Mouse (Mus musculus) B cell, adult 67 days (primary cell): ENCODE data around the gene Zfp324. TPM values are rescaled to one million over a fixed set of nuclear protein-coding genes. Genes with fewer than 3 reads are reported as not detected.

Experiments used
- total RNA-seq, 2 experiments: library from RNA; stranded (reverse); gene quantifications; 4 replicates each; pipeline ENCODE4 v1.2.4; 2023

The Zfp324 gene
- 1 to 10 TPM; 3.9 to 6.7 TPM for total RNA-seq

DNA sequence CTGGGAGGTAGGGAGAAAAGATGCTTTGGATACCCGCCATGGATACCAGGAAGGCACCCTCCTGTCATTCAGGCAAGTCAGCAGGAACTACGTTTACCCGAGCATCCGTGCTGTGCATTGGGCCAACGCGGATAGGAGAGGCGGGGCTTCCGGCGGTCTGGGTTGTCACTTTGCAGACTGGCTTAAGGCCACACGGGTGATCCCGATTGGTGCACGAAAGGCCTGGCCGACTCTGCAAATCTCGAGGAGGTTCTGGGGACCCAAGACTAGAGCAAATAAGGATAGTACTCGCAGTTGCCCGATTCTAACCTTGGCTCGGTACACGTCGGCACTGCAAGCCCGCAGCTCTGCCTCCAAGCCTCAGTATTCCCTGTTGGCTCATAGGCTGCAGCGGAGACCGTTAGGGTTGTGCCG, at the start of gene Zfp324:
TSS of gene Zfp324 (plus strand) at position 161 of the 414 bp plus-strand sequence.

DNA sequence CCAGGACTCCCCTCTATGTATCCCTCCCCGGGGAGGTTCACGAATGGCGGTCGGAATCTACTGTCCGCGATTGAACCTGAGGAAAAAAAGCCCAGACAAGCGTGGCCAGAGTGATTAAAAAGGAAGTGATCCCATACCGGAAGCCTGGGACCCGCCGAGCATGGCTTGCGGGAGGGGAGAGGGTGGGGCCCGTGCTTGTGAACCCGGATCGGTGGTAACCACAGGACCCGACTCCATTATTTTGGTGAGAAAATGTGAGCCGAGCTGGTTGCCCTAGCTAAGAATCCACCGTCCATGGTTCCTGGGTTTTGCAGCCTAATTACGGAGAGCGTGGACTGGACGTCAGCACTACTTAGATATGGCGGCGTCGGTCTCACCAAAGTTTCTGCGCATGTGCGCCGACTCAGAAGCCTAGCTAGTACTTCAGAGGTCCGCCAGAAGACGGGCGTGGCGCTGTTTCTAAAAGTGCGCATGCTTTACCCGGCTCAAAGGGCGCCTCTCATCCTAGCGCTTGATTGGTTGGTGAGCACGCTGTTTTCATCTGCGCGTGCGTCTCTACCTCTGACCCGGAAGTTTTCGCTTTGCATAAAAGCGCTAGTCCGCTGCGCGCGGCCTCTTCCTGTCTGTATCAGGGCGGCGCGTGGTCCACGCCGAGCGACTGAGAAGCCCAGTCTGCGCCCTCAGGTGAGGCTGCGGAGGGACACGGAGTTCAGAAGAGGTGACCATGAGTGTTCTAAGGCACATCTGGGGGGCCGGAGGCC, 43.8 kb upstream of the Zfp324 start, which contains the start of gene Rps5:
TSS of gene Rps5 (plus strand) at position 586 of the 761 bp plus-strand sequence.

DNA sequence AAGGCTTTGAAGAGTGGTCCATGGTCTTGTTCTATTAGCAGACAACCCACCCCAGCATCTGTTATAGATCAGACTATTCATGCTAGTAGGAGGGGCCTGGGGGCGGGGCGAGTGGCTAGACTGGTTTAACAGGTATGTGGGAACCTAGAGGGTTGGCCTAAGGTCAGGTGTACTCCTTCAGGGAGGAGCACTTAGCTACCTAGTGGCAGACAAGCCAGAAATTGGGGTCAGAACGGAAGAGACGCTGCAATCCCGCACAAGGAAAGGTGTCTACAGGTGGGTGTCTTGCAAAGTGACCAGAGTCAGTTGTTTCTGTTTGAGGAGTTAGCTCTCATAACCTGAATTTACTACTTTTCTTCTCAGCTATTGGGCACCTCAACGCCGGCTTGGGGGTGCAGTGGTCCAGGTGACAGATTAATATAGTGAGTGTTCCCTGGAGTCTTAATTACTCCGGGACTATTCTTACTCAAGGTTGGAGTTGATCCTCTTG, 38.4 kb upstream of the Zfp324 start, which contains the start of gene Rnf225:
TSS of gene Rnf225 (plus strand) at position 226 of the 490 bp plus-strand sequence.

DNA sequence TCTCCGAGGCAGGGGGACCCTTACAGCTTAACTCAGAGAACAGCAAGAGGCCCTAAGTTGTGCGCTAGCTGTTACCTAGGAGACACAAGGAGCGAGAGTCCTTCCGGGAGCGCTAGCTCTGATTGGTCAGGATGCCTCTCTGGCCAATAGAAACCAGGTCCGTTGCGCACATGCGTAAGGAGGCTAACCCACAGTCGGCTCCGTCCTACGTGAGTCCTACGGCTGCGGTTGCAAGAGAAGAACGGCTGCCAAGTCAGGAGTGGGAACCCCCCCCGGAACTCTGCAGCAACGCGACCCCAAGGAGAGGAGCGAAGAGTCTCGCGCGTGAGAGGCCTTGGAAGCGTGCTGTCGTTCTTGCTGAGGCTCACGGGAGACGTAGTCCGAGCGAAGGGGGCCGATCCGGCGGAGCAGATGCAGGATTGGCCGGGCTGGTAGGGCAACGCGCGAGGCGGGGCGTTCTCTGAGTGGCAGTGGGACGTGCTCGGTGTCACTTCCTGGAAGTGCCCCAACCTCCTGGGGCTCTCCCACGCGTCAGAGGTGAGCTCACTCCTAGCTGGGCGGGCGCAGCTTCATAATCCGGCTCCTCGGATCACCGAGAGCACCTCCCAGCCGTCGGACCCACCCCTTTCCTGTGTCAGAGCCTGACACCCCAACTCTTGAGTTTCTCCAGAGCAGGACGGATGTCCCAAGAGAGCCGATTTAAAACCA, 12.2 kb downstream of the Zfp324 start, which contains the start of gene Zfp446:
TSS of gene Zfp446 (plus strand) at position 167 of the 708 bp plus-strand sequence.

DNA sequence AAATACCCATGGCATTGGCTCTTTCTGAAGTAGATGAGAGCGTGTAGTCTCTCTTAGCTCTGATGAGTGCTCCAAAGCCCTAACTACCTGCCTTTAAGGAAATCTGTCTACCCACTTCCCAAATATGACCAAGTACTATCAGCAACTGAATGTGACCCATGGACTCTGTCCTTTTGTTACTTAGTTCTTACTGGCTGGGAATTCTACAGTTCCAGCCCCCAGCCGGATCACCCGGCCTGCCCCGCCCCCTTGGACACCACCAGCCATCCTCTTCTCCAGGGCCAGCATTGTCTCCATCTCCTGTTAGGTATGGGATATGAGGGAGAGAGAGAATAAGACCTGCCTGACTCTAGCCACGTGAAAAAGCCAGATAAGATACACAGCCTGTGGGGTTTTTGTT, 32.4 kb downstream of the Zfp324 start, which contains the start of gene Slc27a5:
TSS of gene Slc27a5 (minus strand) at position 140 of the 400 bp plus-strand sequence.

DNA sequence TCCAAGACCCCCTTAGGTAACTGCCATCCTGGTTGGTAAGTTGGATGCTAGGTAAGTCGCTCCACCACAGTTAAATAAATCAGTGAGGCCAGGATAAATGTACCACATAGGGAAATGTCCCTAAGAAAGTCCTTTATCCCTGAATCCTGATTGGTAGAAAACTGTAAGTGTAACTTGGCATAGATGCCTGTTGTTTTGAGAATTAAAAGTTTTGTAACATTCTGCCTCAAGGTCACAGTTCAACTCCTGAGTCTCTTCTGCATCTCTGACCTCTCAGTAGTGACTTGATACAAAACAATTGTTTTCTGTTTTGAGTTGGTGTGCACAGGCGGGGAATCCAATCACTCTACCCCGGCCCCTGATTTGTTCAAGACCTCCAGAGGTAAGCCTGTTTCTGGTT, 33.2 kb downstream of the Zfp324 start, which contains the start of gene Trim28:
TSS of gene Trim28 (plus strand) at position 264 of the 400 bp plus-strand sequence.

DNA sequence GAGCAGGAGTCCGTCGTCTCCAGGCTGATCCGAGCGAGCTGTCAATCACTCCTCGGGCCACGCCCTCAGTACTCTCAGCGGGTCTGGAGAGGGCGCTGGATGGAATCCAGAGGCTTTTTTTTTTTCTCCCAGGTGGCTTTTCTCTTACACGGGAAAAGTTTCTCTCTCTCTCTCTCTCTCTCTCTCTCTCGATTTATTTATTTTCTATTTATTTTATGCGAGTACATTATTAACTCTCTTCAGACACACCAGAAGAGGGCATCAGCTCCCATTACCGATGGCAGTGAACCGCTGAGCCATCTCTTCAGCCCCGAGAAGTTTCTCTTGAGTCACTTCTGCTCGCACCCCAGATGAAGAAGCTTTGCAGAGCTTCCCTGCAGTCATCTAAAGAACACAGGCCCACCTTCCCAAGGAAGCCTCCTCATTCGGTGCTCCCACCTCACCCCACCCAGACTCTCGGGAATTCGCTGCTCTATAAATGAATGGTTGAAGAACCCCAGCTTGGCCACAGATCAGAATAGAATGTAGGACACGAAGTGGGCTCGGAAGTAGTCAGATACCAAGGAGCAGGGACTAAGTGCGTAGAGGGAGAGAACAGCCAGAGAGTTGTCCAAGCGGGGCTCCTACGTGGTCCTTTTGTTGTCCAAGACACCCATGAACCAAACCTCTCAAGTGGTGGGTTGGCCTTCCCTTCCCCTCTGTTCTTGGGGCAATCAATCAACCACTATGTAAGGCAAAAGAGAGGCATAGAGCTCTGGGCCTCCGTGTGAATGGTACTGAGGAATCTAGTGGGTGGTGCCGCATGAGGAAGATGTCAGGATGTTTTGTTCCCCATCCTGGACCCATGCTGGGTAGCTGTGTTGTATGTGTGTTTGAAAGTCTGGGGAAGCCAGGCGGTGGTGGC, 44.6 kb downstream of the Zfp324 start, which contains the start of gene Zbtb45:
TSS of gene Zbtb45 (minus strand) at position 30 of the 904 bp plus-strand sequence.

Other genes starting within 250 kb of the Zfp324 start
- gene Vmn2r56, start 230.8 kb upstream of the Zfp324 start, total RNA-seq, result not detected
- 10 to 100 TPM; 13.3 to 19.3 TPM for gene Zscan18, start 162.2 kb upstream of the Zfp324 start, total RNA-seq
- 10 to 100 TPM; 12.1 to 15.8 TPM for gene Zfp329, start 147.0 kb upstream of the Zfp324 start, total RNA-seq
- 100 to 1,000 TPM; 110 to 119 TPM for gene Zfp110, start 131.1 kb upstream of the Zfp324 start, total RNA-seq
- gene Zfp128, start 84.7 kb upstream of the Zfp324 start, total RNA-seq, result 1 to 10 TPM; 2.6 to 4.5 TPM
- 10 to 100 TPM; 16.6 to 18.3 TPM for gene Zscan22, start 68.0 kb upstream of the Zfp324 start, total RNA-seq
- 1,000 to 10,000 TPM; 2,087 to 2,163 TPM for gene Rps5, start 43.5 kb upstream of the Zfp324 start, total RNA-seq
- gene Rnf225, start 38.4 kb upstream of the Zfp324 start, total RNA-seq, result 1 to 10 TPM; 1.2 to 1.5 TPM
- gene Zfp446, start 12.0 kb downstream of the Zfp324 start, total RNA-seq, result 1 to 10 TPM; 8.7 to 9.2 TPM
- not detected for gene Slc27a5, start 32.4 kb downstream of the Zfp324 start, total RNA-seq
- gene Trim28, start 33.3 kb downstream of the Zfp324 start, total RNA-seq, result 100 to 1,000 TPM; 377 to 380 TPM
- 10 to 100 TPM in 1 of 2 experiments, 1 to 10 TPM in 1; 9.3 to 11.9 TPM for gene Zbtb45, start 44.2 kb downstream of the Zfp324 start, total RNA-seq
- gene Chmp2a, start 69.0 kb downstream of the Zfp324 start, total RNA-seq, result 100 to 1,000 TPM in 1 of 2 experiments, 10 to 100 TPM in 1; 93.2 to 104 TPM
- 100 to 1,000 TPM in 1 of 2 experiments, 10 to 100 TPM in 1; 94.6 to 100 TPM for gene Ube2m, start 72.4 kb downstream of the Zfp324 start, total RNA-seq
- gene Mzf1, start 88.9 kb downstream of the Zfp324 start, total RNA-seq, result under 1 TPM; 0.59 to 0.78 TPM
- gene Vmn1r85, start 129.3 kb downstream of the Zfp324 start, total RNA-seq, result not detected
- not detected for gene Vmn1r86, start 154.1 kb downstream of the Zfp324 start, total RNA-seq
- gene Vmn1r87, start 174.3 kb downstream of the Zfp324 start, total RNA-seq, result not detected
- gene Vmn1r88, start 193.7 kb downstream of the Zfp324 start, total RNA-seq, result under 1 TPM in 1 of 2 experiments, not detected in 1; 0.09 TPM
- not detected for gene Vmn1r89, start 247.2 kb downstream of the Zfp324 start, total RNA-seq